Mouse (Mus musculus): Measurements from ENCODE around the gene Ccr8.

Ccr8 gene

GRCm38 (mm10) chr9:120133755-120134475 lies 42.0 kb downstream of the Ccr8 start:
- DNase-seq, result no peak

- no peak for DNase-seq
Measured at GRCm38 (mm10) chr9:120134529-120135160, 42.7 kb downstream of the Ccr8 start.

- no peak for DNase-seq
Measured at GRCm38 (mm10) chr9:120135454-120135853, 43.5 kb downstream of the Ccr8 start.

- DNase-seq, result peak; percentile 73
Measured at GRCm38 (mm10) chr9:120140652-120141051, 48.7 kb downstream of the Ccr8 start.

GRCm38 (mm10) chr9:120144474-120144873 lies 52.6 kb downstream of the Ccr8 start:
- DNase-seq, result no peak

Measured in kidney, adult 18-20 months (tissue).